Mouse (Mus musculus) erythroblast, embryonic 14.5 days (primary cell): ENCODE measurements around the gene Zbtb8os. TPM values are rescaled to one million over a fixed set of nuclear protein-coding genes. Genes with fewer than 3 reads are reported as not detected.
"Not testable (repeated sequence)": the region's sequence is repeated elsewhere in the genome, so short reads cannot be mapped to it uniquely, and the experiment has no call there.

ENCODE experiments used
- H3K27me3 ChIP-seq: 2 replicates; pipeline ENCODE4 v1.6.1; 2012; ENCODE audit warnings: inconsistent platforms; ENCODE audit not compliant: control insufficient read depth
- H3K36me3 ChIP-seq: 2 replicates; pipeline ENCODE4 v1.6.1; 2012; ENCODE audit warnings: mild to moderate bottlenecking, inconsistent platforms; ENCODE audit not compliant: control insufficient read depth
- H3K4me1 ChIP-seq: 2 replicates; pipeline ENCODE4 v1.6.1; 2012; ENCODE audit warnings: inconsistent platforms; ENCODE audit not compliant: control insufficient read depth
- H3K4me3 ChIP-seq: replicated peaks from 2 replicates; pipeline ENCODE3; 2012; ENCODE audit warnings: moderate library complexity, mild to moderate bottlenecking, inconsistent platforms
- H3K9me3 ChIP-seq: 2 replicates; pipeline ENCODE4 v1.6.1; 2012; ENCODE audit warnings: low read length, inconsistent platforms, mixed read lengths; ENCODE audit not compliant: control insufficient read depth
- GATA1 ChIP-seq: IDR thresholded peaks from 2 replicates; pipeline ENCODE4 v1.6.1; 2012; ENCODE audit warnings: low read length, inconsistent platforms, mixed read lengths
- TAL1 ChIP-seq: IDR thresholded peaks from 3 replicates; pipeline ENCODE4 v1.6.1; 2012; ENCODE audit warnings: low read length, inconsistent platforms, mixed read lengths
- polyA plus RNA-seq: library from polyadenylated mRNA; stranded (reverse); fragments of >175 nt; gene quantifications from 2 replicates; pipeline ENCODE4 v1.2.3, GENCODE M21; 2012

The Zbtb8os gene
- polyA plus RNA-seq, 1 experiment: 0.10 TPM

DNA sequence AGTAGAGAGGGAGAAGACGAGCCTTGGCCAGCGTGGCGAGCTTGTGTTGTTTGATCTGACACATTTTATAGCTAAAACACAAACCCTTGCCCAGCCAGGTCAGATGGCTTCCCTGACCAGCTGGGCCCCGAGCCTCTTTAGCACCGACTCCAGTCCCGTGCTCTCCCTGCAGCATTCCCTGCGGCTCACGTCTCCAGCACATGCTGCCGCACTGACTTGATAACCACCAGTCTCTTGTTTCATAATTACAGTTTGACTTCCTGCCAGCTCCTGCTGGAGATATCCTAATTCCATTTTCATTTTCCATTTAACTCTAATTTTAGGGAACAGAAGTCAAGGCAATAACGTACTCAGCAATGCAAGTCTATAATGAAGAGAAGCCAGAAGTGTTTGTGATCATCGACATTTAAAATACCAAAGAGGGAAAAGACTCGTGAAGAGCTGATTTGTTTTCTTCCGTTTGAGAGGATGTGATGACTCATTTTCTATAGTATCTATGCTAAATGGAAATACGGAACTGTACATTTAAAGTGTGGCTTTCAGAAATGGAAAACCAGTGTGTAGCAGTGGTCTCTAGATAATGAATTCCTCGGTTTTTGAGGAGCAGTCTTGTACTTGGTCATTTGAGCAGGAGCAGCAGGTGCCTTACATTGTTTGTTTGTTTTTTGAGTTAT lies 11.1 kb downstream of the Zbtb8os start:
- Histone ChIP-seq H3K27me3 (no peaks in the 10 kb centered on the region), H3K4me3 (no peak overlapping the region), H3K4me1 (no peaks in the 10 kb centered on the region; the same call in 1 of the 2 replicates), H3K9me3 (peaks cover 4% of the 10 kb centered on the region), H3K36me3 (peaks cover 58% of the 10 kb centered on the region)
- TF ChIP-seq GATA1 (no peak), TAL1 (no peak)

DNA sequence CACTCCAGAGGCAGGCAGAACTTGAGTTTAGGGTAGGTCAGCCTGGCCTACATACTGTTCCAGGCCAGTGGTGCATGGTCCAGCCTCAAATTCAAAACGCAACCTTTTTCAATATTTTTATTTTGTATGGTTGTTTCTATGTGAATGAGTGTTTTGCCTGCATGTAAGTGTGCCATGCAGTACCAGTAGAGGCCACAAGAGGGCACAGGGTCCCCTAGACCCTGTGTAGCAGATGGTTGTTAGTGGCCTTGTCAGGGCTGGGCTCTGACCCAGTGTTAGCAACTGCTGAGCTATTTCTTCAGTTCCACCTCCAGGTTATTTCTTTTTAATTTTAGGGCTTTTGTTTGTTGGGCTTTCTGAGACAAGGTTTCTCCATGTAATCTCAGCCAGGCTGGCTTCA lies 15.1 kb downstream of the Zbtb8os start:
- TF ChIP-seq TAL1: no peak
- TF ChIP-seq GATA1: no peak
- Histone ChIP-seq H3K9me3 (no peaks in the 10 kb centered on the region), H3K4me1 (peaks cover 8% of the 10 kb centered on the region), H3K27me3 (no peaks in the 10 kb centered on the region), H3K36me3 (peaks cover 34% of the 10 kb centered on the region), H3K4me3 (no peak overlapping the region)

DNA sequence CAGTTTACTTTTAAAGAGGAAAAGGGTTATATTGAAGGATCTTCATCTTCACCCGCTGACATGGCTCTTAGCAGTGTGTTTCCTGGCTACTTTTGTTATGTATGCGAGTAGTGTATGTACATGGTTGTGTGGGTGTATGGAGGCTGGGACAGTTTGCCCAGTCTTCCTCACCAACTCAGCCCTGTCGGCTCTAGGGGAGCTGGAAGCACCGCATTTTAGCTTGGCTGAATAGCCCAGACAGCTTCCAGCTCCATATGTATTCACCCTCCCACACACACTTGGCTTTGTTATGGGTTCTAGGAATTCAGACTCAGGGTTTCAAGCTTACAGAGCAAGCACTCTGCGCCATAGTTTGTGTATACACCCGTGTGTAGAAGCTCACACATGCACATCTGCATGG lies 15.6 kb downstream of the Zbtb8os start:
- peaks cover 8% of the 10 kb centered on the region for H3K4me1 ChIP-seq
- TF ChIP-seq TAL1: no peak
- no peaks in the 10 kb centered on the region for H3K27me3 ChIP-seq
- no peak overlapping the region for H3K4me3 ChIP-seq
- H3K9me3 ChIP-seq: no peaks in the 10 kb centered on the region
- peaks cover 35% of the 10 kb centered on the region for H3K36me3 ChIP-seq

- H3K36me3 ChIP-seq: peaks cover 32% of the 10 kb centered on the region
Measured at GRCm38 (mm10) chr4:129353176-129353575, 17.7 kb downstream of the Zbtb8os start.

GRCm38 (mm10) chr4:129354236-129354635 lies 18.7 kb downstream of the Zbtb8os start:
- no peak overlapping the region for H3K4me3 ChIP-seq
- no peak for TF ChIP-seq GATA1
- TF ChIP-seq TAL1: no peak
- H3K27me3 ChIP-seq: no peaks in the 10 kb centered on the region
- H3K36me3 ChIP-seq: peaks cover 30% of the 10 kb centered on the region
- peaks cover 8% of the 10 kb centered on the region for H3K4me1 ChIP-seq
- no peaks in the 10 kb centered on the region for H3K9me3 ChIP-seq

More at GRCm38 (mm10) chr4:129353176-129353575, 17.7 kb downstream of the Zbtb8os start:
- TF ChIP-seq GATA1: no peak
- TF ChIP-seq TAL1: no peak
- Histone ChIP-seq H3K9me3 (no peaks in the 10 kb centered on the region), H3K27me3 (no peaks in the 10 kb centered on the region), H3K4me1 (peaks cover 8% of the 10 kb centered on the region), H3K4me3 (no peak overlapping the region)

GRCm38 (mm10) chr4:129357613-129358163 lies 22.2 kb downstream of the Zbtb8os start:
- TF ChIP-seq GATA1 (no peak), TAL1 (no peak)
- no peaks in the 10 kb centered on the region for H3K9me3 ChIP-seq
- H3K4me1 ChIP-seq: peaks cover 15% of the 10 kb centered on the region
- H3K4me3 ChIP-seq: no peak overlapping the region
- no peaks in the 10 kb centered on the region for H3K27me3 ChIP-seq
- H3K36me3 ChIP-seq: peaks cover 31% of the 10 kb centered on the region

- H3K36me3 ChIP-seq: peaks cover 14% of the 10 kb centered on the region
- not testable (repeated sequence) for H3K27me3 ChIP-seq, H3K4me3 ChIP-seq
Measured at GRCm38 (mm10) chr4:129362238-129362637, 26.7 kb downstream of the Zbtb8os start.

GRCm38 (mm10) chr4:129362771-129363170 lies 27.3 kb downstream of the Zbtb8os start:
- no peak for TF ChIP-seq GATA1
- no peak for TF ChIP-seq TAL1

More at GRCm38 (mm10) chr4:129362238-129362637, 26.7 kb downstream of the Zbtb8os start:
- H3K9me3 ChIP-seq: not testable (repeated sequence)
- H3K4me1 ChIP-seq: peaks cover 15% of the 10 kb centered on the region

GRCm38 (mm10) chr4:129363463-129363862 lies 28.0 kb downstream of the Zbtb8os start:
- H3K36me3 ChIP-seq: peaks cover 9% of the 10 kb centered on the region
- H3K9me3 ChIP-seq: no peaks in the 10 kb centered on the region
- TF ChIP-seq GATA1 (no peak), TAL1 (no peak)
- H3K4me3 ChIP-seq: no peak overlapping the region
- H3K4me1 ChIP-seq: peaks cover 15% of the 10 kb centered on the region
- no peaks in the 10 kb centered on the region for H3K27me3 ChIP-seq

More at GRCm38 (mm10) chr4:129362771-129363170, 27.3 kb downstream of the Zbtb8os start:
- Histone ChIP-seq H3K4me1 (peaks cover 15% of the 10 kb centered on the region), H3K4me3 (no peak overlapping the region), H3K36me3 (peaks cover 10% of the 10 kb centered on the region), H3K27me3 (no peaks in the 10 kb centered on the region), H3K9me3 (no peaks in the 10 kb centered on the region)

DNA sequence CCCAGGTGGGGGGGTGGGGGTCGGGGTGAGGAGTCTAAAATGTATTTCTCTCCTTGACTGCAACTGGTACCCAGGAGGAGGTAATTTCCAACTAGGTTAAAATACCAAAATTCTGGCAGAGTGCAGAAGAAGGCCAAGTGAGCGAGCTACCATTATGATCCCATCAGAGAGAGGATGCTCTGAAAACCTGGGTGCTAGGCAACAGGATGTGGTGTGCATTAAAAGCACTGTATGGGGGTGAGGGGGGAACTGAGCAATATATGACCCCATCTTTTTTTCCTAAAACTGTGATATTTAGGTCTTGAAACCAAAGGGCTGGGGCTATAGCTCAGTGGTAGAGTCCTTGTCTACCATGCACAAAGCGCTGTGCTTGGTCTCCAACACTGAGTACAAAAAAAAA lies 28.9 kb downstream of the Zbtb8os start:
- H3K4me1 ChIP-seq: peaks cover 15% of the 10 kb centered on the region
- H3K9me3 ChIP-seq: no peaks in the 10 kb centered on the region
- no peak overlapping the region for H3K4me3 ChIP-seq
- no peak for TF ChIP-seq GATA1
- TF ChIP-seq TAL1: no peak
- peaks cover 9% of the 10 kb centered on the region for H3K36me3 ChIP-seq
- H3K27me3 ChIP-seq: no peaks in the 10 kb centered on the region
